In genomic region chr3:90540904-90541303, GRCm38 (mm10) we compare ENCODE assay signal across 8 mouse cellular contexts. TPM values are rescaled to one million over a fixed set of nuclear protein-coding genes. Genes with fewer than 3 reads are reported as not detected.
DNase-seq lines count a peak whose midpoint lies in the region; ATAC-seq and TF ChIP-seq lines count a peak whose summit lies in the region.

No protein-coding gene starts in this region.

- peak; percentile 79 for DNase-seq in kidney, postnatal 0 days (ENCODE audit: low spot score)
- DNase-seq in lung, postnatal 0 days (ENCODE audit: low spot score): peak; percentile 78
- no peak for DNase-seq in stomach, postnatal 0 days (ENCODE audit: low spot score)
- no peak for DNase-seq in cerebellum, adult 8-10 months

- no peaks in the 10 kb centered on the region for H3K36me3 ChIP-seq in E14TG2a.4 (ENCODE audit: insufficient read depth, low read length)
- no peaks in the 10 kb centered on the region for H3K36me3 ChIP-seq in heart, embryonic 16.5 days (ENCODE audit: control insufficient read depth, insufficient read depth)
- H3K36me3 ChIP-seq in kidney, postnatal 0 days (ENCODE audit: insufficient read depth, low read length): 0 out of 2 replicates have a peak, but pooled peaks cover 7% of the 10 kb centered on the region
- no peaks in the 10 kb centered on the region for H3K36me3 ChIP-seq in lung, postnatal 0 days (ENCODE audit: insufficient read depth, low read length)
- H3K36me3 ChIP-seq in stomach, postnatal 0 days (ENCODE audit: control insufficient read depth, insufficient read depth, low read length): no peaks in the 10 kb centered on the region

- TF ChIP-seq EP300 in lung, postnatal 0 days (IDR thresholded peaks at IDR 0.05): peak; percentile 81
- TF ChIP-seq EP300 in stomach, postnatal 0 days (optimal IDR thresholded peaks at IDR 0.05): no peak

- ATAC-seq in heart, embryonic 16.5 days (replicated peaks; ENCODE audit: extremely low read depth, insufficient read depth, low FRiP score): peak; percentile 37; the same call in 1 of the 2 replicates
- ATAC-seq in kidney, postnatal 0 days (replicated peaks; ENCODE audit: low FRiP score, low read depth): peak; percentile 46; the same call in 1 of the 2 replicates
- peak; percentile 90 for ATAC-seq in lung, postnatal 0 days
- peak; percentile 35; the same call in 1 of the 2 replicates for ATAC-seq in stomach, postnatal 0 days (ENCODE audit: low FRiP score, low TSS enrichment)
- no peak for ATAC-seq in CD4-positive, CD25-positive, alpha-beta regulatory T cell, adult 4 months

- peak overlapping the region; percentile 38 for H3K9ac ChIP-seq in heart, embryonic 16.5 days (ENCODE audit: low read length)
- peak overlapping the region; percentile 53 for H3K9ac ChIP-seq in kidney, postnatal 0 days (ENCODE audit: low read depth, low read length)
- H3K9ac ChIP-seq in lung, postnatal 0 days (replicated peaks; ENCODE audit: low read depth): peak overlapping the region; percentile 44; the same call in 1 of the 2 replicates
- H3K9ac ChIP-seq in stomach, postnatal 0 days (ENCODE audit: low read length): peak overlapping the region; percentile 38

- peak overlapping the region; percentile 27 for H3K4me2 ChIP-seq in heart, embryonic 16.5 days (ENCODE audit: low read depth, low read length)
- peak overlapping the region; percentile 41 for H3K4me2 ChIP-seq in kidney, postnatal 0 days (ENCODE audit: low read length)
- H3K4me2 ChIP-seq in lung, postnatal 0 days (replicated peaks; ENCODE audit: low read depth, low read length): peak overlapping the region; percentile 49
- peak overlapping the region; percentile 36 for H3K4me2 ChIP-seq in stomach, postnatal 0 days (replicated peaks; ENCODE audit: low read depth)

- H3K27ac ChIP-seq in cortical plate, adult 2 months (ENCODE audit: insufficient read depth, low read length): peak overlapping the region; percentile 97
- peak overlapping the region; percentile 70 for H3K27ac ChIP-seq in heart, embryonic 16.5 days (ENCODE audit: low read length)
- peak overlapping the region; percentile 78 for H3K27ac ChIP-seq in kidney, postnatal 0 days
- peak overlapping the region; percentile 84 for H3K27ac ChIP-seq in lung, postnatal 0 days (ENCODE audit: low read length)
- H3K27ac ChIP-seq in stomach, postnatal 0 days (replicated peaks): peak overlapping the region; percentile 74

- 60% methylated on average over 4 of the region's 4 CpGs for WGBS in heart, embryonic 16.5 days
- WGBS in kidney, postnatal 0 days: 27% methylated on average over 4 of the region's 4 CpGs
- 42% methylated on average over 4 of the region's 4 CpGs for WGBS in lung, postnatal 0 days
- 54% methylated on average over 4 of the region's 4 CpGs for WGBS in stomach, postnatal 0 days

- TF ChIP-seq CTCF in E14TG2a.4 (conservative IDR thresholded peaks at IDR 0.05; ENCODE audit: low read length): no peak
- TF ChIP-seq CTCF in cortical plate, adult 2 months (IDR thresholded peaks at IDR 0.05; ENCODE audit: extremely low read depth, insufficient read depth, low read length): no peak
- no peak for TF ChIP-seq CTCF in kidney, postnatal 0 days (IDR thresholded peaks at IDR 0.05; ENCODE audit: low read depth)
- TF ChIP-seq CTCF in lung, postnatal 0 days (IDR thresholded peaks at IDR 0.05): no peak
- TF ChIP-seq CTCF in stomach, postnatal 0 days (IDR thresholded peaks at IDR 0.05; ENCODE audit: low read depth): no peak

- H3K27me3 ChIP-seq in E14TG2a.4 (ENCODE audit: insufficient read depth, low read length): peaks cover 33% of the 10 kb centered on the region
- H3K27me3 ChIP-seq in heart, embryonic 16.5 days (ENCODE audit: control insufficient read depth, insufficient read depth, low read length): no peaks in the 10 kb centered on the region
- H3K27me3 ChIP-seq in kidney, postnatal 0 days (ENCODE audit: insufficient read depth, low read length): no peaks in the 10 kb centered on the region
- no peaks in the 10 kb centered on the region for H3K27me3 ChIP-seq in lung, postnatal 0 days (replicated peaks; ENCODE audit: insufficient read depth, low read length)
- H3K27me3 ChIP-seq in stomach, postnatal 0 days (ENCODE audit: control insufficient read depth, insufficient read depth, low read length): no peaks in the 10 kb centered on the region

- TF ChIP-seq POLR2A in cortical plate, adult 2 months (IDR thresholded peaks at IDR 0.05; ENCODE audit: extremely low read depth, insufficient read depth, low read length): no peak

- H3K4me1 ChIP-seq in E14TG2a.4 (replicated peaks; ENCODE audit: low read depth, low read length): peaks cover 57% of the 10 kb centered on the region
- no peaks in the 10 kb centered on the region for H3K4me1 ChIP-seq in cortical plate, adult 2 months (ENCODE audit: control insufficient read depth, insufficient read depth, low read length)
- peaks cover 8% of the 10 kb centered on the region; the same call in 1 of the 2 replicates for H3K4me1 ChIP-seq in heart, embryonic 16.5 days (ENCODE audit: control insufficient read depth, insufficient read depth, low read length)
- peaks cover 24% of the 10 kb centered on the region for H3K4me1 ChIP-seq in kidney, postnatal 0 days (replicated peaks; ENCODE audit: insufficient read depth, low read length)
- H3K4me1 ChIP-seq in lung, postnatal 0 days (ENCODE audit: insufficient read depth, low read depth, low read length): no peaks in the 10 kb centered on the region; the same call in 1 of the 2 replicates
- no peaks in the 10 kb centered on the region for H3K4me1 ChIP-seq in stomach, postnatal 0 days (replicated peaks; ENCODE audit: control insufficient read depth, insufficient read depth)

- peak overlapping the region; percentile 53 for H3K4me3 ChIP-seq in E14TG2a.4 (replicated peaks; ENCODE audit: low read length)
- peak overlapping the region; percentile 18 for H3K4me3 ChIP-seq in cortical plate, adult 2 months (ENCODE audit: insufficient read depth, low read length)
- H3K4me3 ChIP-seq in heart, embryonic 16.5 days (ENCODE audit: low read length): peak overlapping the region; percentile 29
- peak overlapping the region; percentile 6; the same call in 1 of the 2 replicates for H3K4me3 ChIP-seq in kidney, postnatal 0 days (replicated peaks; ENCODE audit: low read depth, low read length)
- peak overlapping the region; percentile 25; the same call in 1 of the 2 replicates for H3K4me3 ChIP-seq in lung, postnatal 0 days (ENCODE audit: low read depth, low read length)
- peak overlapping the region; percentile 17; the same call in 1 of the 2 replicates for H3K4me3 ChIP-seq in stomach, postnatal 0 days (ENCODE audit: low read depth, low read length)

- no peaks in the 10 kb centered on the region for H3K9me3 ChIP-seq in E14TG2a.4 (ENCODE audit: low read length)
- no peaks in the 10 kb centered on the region for H3K9me3 ChIP-seq in heart, embryonic 16.5 days (replicated peaks; ENCODE audit: control insufficient read depth, low read length)
- no peaks in the 10 kb centered on the region for H3K9me3 ChIP-seq in kidney, postnatal 0 days (replicated peaks; ENCODE audit: low read length)
- no peaks in the 10 kb centered on the region for H3K9me3 ChIP-seq in lung, postnatal 0 days (ENCODE audit: low read length)
- no peaks in the 10 kb centered on the region for H3K9me3 ChIP-seq in stomach, postnatal 0 days (ENCODE audit: control insufficient read depth, low read length)

RNA-seq across cellular contexts. Expression of gene S100a16, which starts 3.9 kb away (rescaled TPM):
- 116 and 134 TPM in 2 replicates for polyA plus RNA-seq in cortical plate, adult 2 months (2012; rRNA removed)
- polyA plus RNA-seq in heart, embryonic 16.5 days (2015; fragmentation: Nextera tagmentation; extraction: Ambion mirVana): 96.5 and 110 TPM in 2 replicates
- polyA plus RNA-seq in kidney, postnatal 0 days (2015; fragmentation: Nextera tagmentation; extraction: Ambion mirVana): 242 and 252 TPM in 2 replicates
- 368 and 387 TPM in 2 replicates for polyA plus RNA-seq in lung, postnatal 0 days (2015; fragmentation: Nextera tagmentation; extraction: Ambion mirVana)
- polyA plus RNA-seq in stomach, postnatal 0 days (2015; fragmentation: Nextera tagmentation; extraction: Ambion mirVana): 559 and 590 TPM in 2 replicates
- not detected for polyA plus RNA-seq in CD4-positive, CD25-positive, alpha-beta regulatory T cell, adult 4 months (2017; shearing (Covaris generic))

RNA-seq across cellular contexts. Expression of gene S100a14, which starts 14.2 kb away (rescaled TPM):
- polyA plus RNA-seq in cortical plate, adult 2 months (2012; rRNA removed): not detected in 2 replicates
- polyA plus RNA-seq in heart, embryonic 16.5 days (2015; fragmentation: Nextera tagmentation; extraction: Ambion mirVana): 5.7 and 7.3 TPM in 2 replicates
- 10.2 and 12.5 TPM in 2 replicates for polyA plus RNA-seq in kidney, postnatal 0 days (2015; fragmentation: Nextera tagmentation; extraction: Ambion mirVana)
- polyA plus RNA-seq in lung, postnatal 0 days (2015; fragmentation: Nextera tagmentation; extraction: Ambion mirVana): 77.5 and 100 TPM in 2 replicates
- 271 and 299 TPM in 2 replicates for polyA plus RNA-seq in stomach, postnatal 0 days (2015; fragmentation: Nextera tagmentation; extraction: Ambion mirVana)
- polyA plus RNA-seq in CD4-positive, CD25-positive, alpha-beta regulatory T cell, adult 4 months (2017; shearing (Covaris generic)): not detected

RNA-seq across cellular contexts. Expression of gene S100a3, which starts 19.5 kb away (rescaled TPM):
- polyA plus RNA-seq in cortical plate, adult 2 months (2012; rRNA removed): 1.9 and 2.0 TPM in 2 replicates
- 1.4 and 3.8 TPM in 2 replicates for polyA plus RNA-seq in heart, embryonic 16.5 days (2015; fragmentation: Nextera tagmentation; extraction: Ambion mirVana)
- polyA plus RNA-seq in kidney, postnatal 0 days (2015; fragmentation: Nextera tagmentation; extraction: Ambion mirVana): 0.15 and 0.16 TPM in 2 replicates
- 1.1 and 2.1 TPM in 2 replicates for polyA plus RNA-seq in lung, postnatal 0 days (2015; fragmentation: Nextera tagmentation; extraction: Ambion mirVana)
- polyA plus RNA-seq in stomach, postnatal 0 days (2015; fragmentation: Nextera tagmentation; extraction: Ambion mirVana): 1.2 and 2.1 TPM in 2 replicates
- 1 to 10 TPM; 2.1 to 2.5 TPM for polyA plus RNA-seq in CD4-positive, CD25-positive, alpha-beta regulatory T cell, adult 4 months (2017; shearing (Covaris generic))

RNA-seq across cellular contexts. Expression of gene S100a13, which starts 26.7 kb away (rescaled TPM):
- 74.0 and 74.6 TPM in 2 replicates for polyA plus RNA-seq in cortical plate, adult 2 months (2012; rRNA removed)
- 84.4 and 88.6 TPM in 2 replicates for polyA plus RNA-seq in heart, embryonic 16.5 days (2015; fragmentation: Nextera tagmentation; extraction: Ambion mirVana)
- polyA plus RNA-seq in kidney, postnatal 0 days (2015; fragmentation: Nextera tagmentation; extraction: Ambion mirVana): 72.2 and 78.5 TPM in 2 replicates
- 159 and 167 TPM in 2 replicates for polyA plus RNA-seq in lung, postnatal 0 days (2015; fragmentation: Nextera tagmentation; extraction: Ambion mirVana)
- polyA plus RNA-seq in stomach, postnatal 0 days (2015; fragmentation: Nextera tagmentation; extraction: Ambion mirVana): 66.7 and 73.6 TPM in 2 replicates
- polyA plus RNA-seq in CD4-positive, CD25-positive, alpha-beta regulatory T cell, adult 4 months (2017; shearing (Covaris generic)): 100 to 1,000 TPM; 157 to 222 TPM

RNA-seq across cellular contexts. Expression of gene S100a1, which starts 26.7 kb away (rescaled TPM):
- 265 and 281 TPM in 2 replicates for polyA plus RNA-seq in cortical plate, adult 2 months (2012; rRNA removed)
- 348 and 352 TPM in 2 replicates for polyA plus RNA-seq in heart, embryonic 16.5 days (2015; fragmentation: Nextera tagmentation; extraction: Ambion mirVana)
- polyA plus RNA-seq in kidney, postnatal 0 days (2015; fragmentation: Nextera tagmentation; extraction: Ambion mirVana): 336 and 353 TPM in 2 replicates
- 289 and 309 TPM in 2 replicates for polyA plus RNA-seq in lung, postnatal 0 days (2015; fragmentation: Nextera tagmentation; extraction: Ambion mirVana)
- 386 TPM in 2 replicates for polyA plus RNA-seq in stomach, postnatal 0 days (2015; fragmentation: Nextera tagmentation; extraction: Ambion mirVana)
- 1 to 10 TPM; 3.3 to 4.9 TPM for polyA plus RNA-seq in CD4-positive, CD25-positive, alpha-beta regulatory T cell, adult 4 months (2017; shearing (Covaris generic))

Comparison
In these comparisons a context has a peak if more than half of its experiments do, and no peak if none do; other contexts are left out.
1. DNase-seq: peak in kidney, postnatal 0 days (single experiment) and lung, postnatal 0 days (single experiment); none in stomach, postnatal 0 days (single experiment) and cerebellum, adult 8-10 months (single experiment).
2. RNA of gene S100a16, which starts 3.9 kb away (polyA plus RNA-seq): 559 to 590 TPM in stomach, postnatal 0 days, 368 to 387 TPM in lung, postnatal 0 days, 242 to 252 TPM in kidney, postnatal 0 days, 116 to 134 TPM in cortical plate, adult 2 months and 96.5 to 110 TPM in heart, embryonic 16.5 days; not detected in CD4-positive, CD25-positive, alpha-beta regulatory T cell, adult 4 months; every median in the first group is over 10 times any median in the second.
3. Peak in every context shown above with its lines, with median percentiles within 50 percentile points of each other: H3K4me3 ChIP-seq, H3K27ac ChIP-seq, H3K4me2 ChIP-seq and H3K9ac ChIP-seq.